Mouse (Mus musculus): Measurements from ENCODE around the gene Ormdl1. TPM values are rescaled to one million over a fixed set of nuclear protein-coding genes. Genes with fewer than 3 reads are reported as not detected.

Ormdl1 gene
- total and polyA plus RNA-seq, 2 experiments from 2014 or later, result 16.8 TPM

GRCm38 (mm10) chr1:53300506-53300905 is 3.6 kb downstream of the Ormdl1 start:
- ATAC-seq (ENCODE audit: insufficient read depth, low read depth), result no peak
- DNase-seq (ENCODE audit: low spot score), result no peak
- Histone ChIP-seq H3K9ac (replicated peaks; ENCODE audit: low read depth, low read length) (no peak overlapping the region), H3K9me3 (replicated peaks; ENCODE audit: control insufficient read depth, low read length) (no peaks in the 10 kb centered on the region), H3K27ac (ENCODE audit: low read depth) (no peak overlapping the region), H3K4me1 (ENCODE audit: control insufficient read depth, insufficient read depth) (no peaks in the 10 kb centered on the region), H3K4me3 (ENCODE audit: low read depth, low read length) (no peak overlapping the region), H3K4me2 (ENCODE audit: low read depth, low read length) (no peak overlapping the region), H3K27me3 (ENCODE audit: control insufficient read depth, insufficient read depth, low read length) (no peaks in the 10 kb centered on the region), H3K36me3 (replicated peaks; ENCODE audit: control insufficient read depth, insufficient read depth, low read length) (no peaks in the 10 kb centered on the region)
- 75% methylated on average over 4 of the region's 4 CpGs for WGBS
- TF ChIP-seq EP300 (IDR thresholded peaks at IDR 0.05; ENCODE audit: low read depth), result no peak
- TF ChIP-seq CTCF (IDR thresholded peaks at IDR 0.05; ENCODE audit: low read depth), result no peak

DNA sequence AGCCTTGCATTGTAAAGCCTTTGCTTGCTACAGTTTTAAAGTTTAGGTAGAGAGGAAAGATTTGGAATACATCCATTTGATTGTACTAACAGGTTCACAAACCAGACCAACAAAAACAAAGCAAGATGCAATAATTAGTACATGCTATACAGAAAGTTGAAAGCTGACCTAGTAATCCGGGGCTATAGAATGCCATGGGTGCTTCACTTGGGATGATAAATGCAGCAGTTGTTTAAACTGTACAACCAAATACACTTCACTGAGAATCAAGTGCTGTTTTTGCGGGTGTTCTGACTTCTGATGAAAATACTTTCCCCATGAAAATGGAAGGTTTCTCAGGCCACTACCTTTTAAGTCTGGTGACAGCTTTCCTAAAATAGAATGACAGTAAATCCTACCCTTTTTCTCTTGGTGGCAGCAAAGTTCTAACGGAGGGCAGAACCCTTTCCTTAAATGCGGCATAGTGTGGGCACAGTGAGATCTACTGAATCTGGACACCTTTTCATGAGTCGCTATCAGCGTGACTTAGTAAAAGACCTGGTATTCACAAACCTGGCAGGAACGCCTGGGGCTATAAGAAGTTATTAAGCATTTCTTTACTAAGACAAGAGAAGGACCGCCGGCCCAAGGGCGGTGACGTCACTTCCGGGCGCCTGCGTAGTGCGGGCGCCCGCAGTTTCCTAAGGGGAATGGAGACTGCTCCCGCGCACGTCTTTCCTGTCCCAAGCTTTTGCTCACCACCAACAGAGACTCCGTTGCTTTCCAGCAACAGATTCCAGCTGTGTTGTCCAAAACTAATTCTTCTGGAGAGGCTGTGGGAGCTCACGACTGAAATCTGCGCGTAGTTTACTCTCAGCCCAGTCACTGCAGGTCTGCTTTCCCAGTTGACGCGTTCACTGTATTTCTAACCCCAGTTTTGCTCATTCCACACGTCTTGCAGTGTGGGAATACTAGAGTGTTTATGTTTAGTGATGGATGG is 16.4 kb downstream of the Ormdl1 start, which contains the start of gene Osgepl1:
Gene Osgepl1 (plus strand): TSS at position 636 of the 979 bp plus-strand sequence.
- peak within 1 kb of the TSS; percentile 88 for H3K9ac ChIP-seq (replicated peaks; ENCODE audit: low read depth, low read length)
- TF ChIP-seq EP300 (IDR thresholded peaks at IDR 0.05; ENCODE audit: low read depth) (no peak), CTCF (IDR thresholded peaks at IDR 0.05; ENCODE audit: low read depth) (peak; percentile 33)
- H3K9me3 ChIP-seq (replicated peaks; ENCODE audit: control insufficient read depth, low read length), result no peaks in the 10 kb centered on the region
- H3K27ac ChIP-seq (ENCODE audit: low read depth), result peak within 1 kb of the TSS; percentile 93
- H3K4me1 ChIP-seq (ENCODE audit: control insufficient read depth, insufficient read depth), result no peaks in the 10 kb centered on the region; the same call in 1 of the 2 replicates
- ATAC-seq (ENCODE audit: insufficient read depth, low read depth), result peak; percentile 94
- H3K4me2 ChIP-seq (ENCODE audit: low read depth, low read length), result peak within 1 kb of the TSS; percentile 83
- 2% methylated on average over 27 of the region's 27 CpGs for WGBS
- DNase-seq (ENCODE audit: low spot score), result peak; percentile 83
- no peaks in the 10 kb centered on the region for H3K27me3 ChIP-seq (ENCODE audit: control insufficient read depth, insufficient read depth, low read length)
- H3K4me3 ChIP-seq (ENCODE audit: low read depth, low read length), result peak within 1 kb of the TSS; percentile 86
- 0 out of 2 replicates have a peak, but pooled peaks cover 4% of the 10 kb centered on the region for H3K36me3 ChIP-seq (replicated peaks; ENCODE audit: control insufficient read depth, insufficient read depth, low read length)

GRCm38 (mm10) chr1:53321662-53322344 is 24.9 kb downstream of the Ormdl1 start:
- H3K27me3 ChIP-seq (ENCODE audit: control insufficient read depth, insufficient read depth, low read length), result no peaks in the 10 kb centered on the region
- ATAC-seq (ENCODE audit: insufficient read depth, low read depth) (no peak), DNase-seq (ENCODE audit: low spot score) (no peak)
- H3K36me3 ChIP-seq (replicated peaks; ENCODE audit: control insufficient read depth, insufficient read depth, low read length), result peaks cover 24% of the 10 kb centered on the region
- 96% methylated on average over 4 of the region's 4 CpGs for WGBS
- no peak for TF ChIP-seq EP300 (IDR thresholded peaks at IDR 0.05; ENCODE audit: low read depth)
- no peak for TF ChIP-seq CTCF (IDR thresholded peaks at IDR 0.05; ENCODE audit: low read depth)
- H3K4me1 ChIP-seq (ENCODE audit: control insufficient read depth, insufficient read depth), result no peaks in the 10 kb centered on the region; the same call in 1 of the 2 replicates
- H3K4me3 ChIP-seq (ENCODE audit: low read depth, low read length), result no peak overlapping the region
- H3K27ac ChIP-seq (ENCODE audit: low read depth), result no peak overlapping the region
- no peak overlapping the region for H3K4me2 ChIP-seq (ENCODE audit: low read depth, low read length)
- H3K9me3 ChIP-seq (replicated peaks; ENCODE audit: control insufficient read depth, low read length), result no peaks in the 10 kb centered on the region
- no peak overlapping the region for H3K9ac ChIP-seq (replicated peaks; ENCODE audit: low read depth, low read length)

DNA sequence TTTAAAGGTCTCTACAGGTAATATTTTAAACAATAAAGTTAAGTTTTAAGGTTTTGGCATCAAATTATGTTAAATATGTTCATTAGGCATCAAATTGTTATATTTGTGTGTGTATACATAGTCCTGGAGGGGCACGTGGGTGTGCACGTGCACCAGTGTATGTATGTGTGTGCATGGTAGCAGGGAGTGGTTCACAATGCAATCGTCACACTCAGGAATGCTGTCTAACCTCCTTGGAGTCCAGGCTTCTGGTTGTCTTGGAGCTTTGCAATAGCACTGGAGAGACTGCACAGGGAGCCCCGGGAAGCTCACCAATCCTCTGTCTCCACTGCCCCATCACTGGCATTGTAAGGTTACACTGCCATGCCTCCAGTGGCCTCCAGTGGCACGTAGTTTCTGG is 26.4 kb downstream of the Ormdl1 start:
- Histone ChIP-seq H3K4me1 (ENCODE audit: control insufficient read depth, insufficient read depth) (no peaks in the 10 kb centered on the region), H3K9ac (replicated peaks; ENCODE audit: low read depth, low read length) (no peak overlapping the region), H3K27me3 (ENCODE audit: control insufficient read depth, insufficient read depth, low read length) (no peaks in the 10 kb centered on the region), H3K9me3 (replicated peaks; ENCODE audit: control insufficient read depth, low read length) (no peaks in the 10 kb centered on the region), H3K4me2 (ENCODE audit: low read depth, low read length) (no peak overlapping the region), H3K36me3 (replicated peaks; ENCODE audit: control insufficient read depth, insufficient read depth, low read length) (peaks cover 20% of the 10 kb centered on the region), H3K4me3 (ENCODE audit: low read depth, low read length) (no peak overlapping the region), H3K27ac (ENCODE audit: low read depth) (no peak overlapping the region)
- TF ChIP-seq EP300 (IDR thresholded peaks at IDR 0.05; ENCODE audit: low read depth), result no peak
- ATAC-seq (ENCODE audit: insufficient read depth, low read depth) (no peak), DNase-seq (ENCODE audit: low spot score) (no peak)
- 87% methylated on average over 5 of the region's 5 CpGs for WGBS

DNA sequence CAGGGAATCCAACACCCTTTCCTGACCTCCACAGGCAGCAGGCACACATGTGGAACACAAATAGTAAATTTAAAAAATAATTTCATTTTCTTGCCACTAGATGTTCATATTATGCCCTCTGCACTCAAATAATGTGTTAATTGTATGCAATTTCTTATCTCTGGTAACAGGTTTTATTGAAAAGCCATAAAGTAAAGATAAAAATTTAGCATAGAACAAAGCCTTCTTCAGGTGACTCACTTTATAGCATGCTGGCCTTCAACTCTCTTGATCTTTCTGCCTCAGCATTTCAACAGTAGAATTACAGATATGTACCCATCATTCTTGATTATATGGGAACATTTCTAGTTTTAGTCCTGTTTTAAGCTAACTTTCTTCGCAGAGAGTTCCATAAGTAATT is 27.4 kb downstream of the Ormdl1 start:
- H3K9ac ChIP-seq (replicated peaks; ENCODE audit: low read depth, low read length), result no peak overlapping the region
- DNase-seq (ENCODE audit: low spot score) (no peak), ATAC-seq (ENCODE audit: insufficient read depth, low read depth) (no peak)
- no peaks in the 10 kb centered on the region for H3K9me3 ChIP-seq (replicated peaks; ENCODE audit: control insufficient read depth, low read length)
- H3K27me3 ChIP-seq (ENCODE audit: control insufficient read depth, insufficient read depth, low read length), result no peaks in the 10 kb centered on the region
- H3K36me3 ChIP-seq (replicated peaks; ENCODE audit: control insufficient read depth, insufficient read depth, low read length), result peaks cover 14% of the 10 kb centered on the region
- no peak overlapping the region for H3K4me3 ChIP-seq (ENCODE audit: low read depth, low read length)
- TF ChIP-seq CTCF (IDR thresholded peaks at IDR 0.05; ENCODE audit: low read depth) (no peak), EP300 (IDR thresholded peaks at IDR 0.05; ENCODE audit: low read depth) (no peak)
- no peak overlapping the region for H3K4me2 ChIP-seq (ENCODE audit: low read depth, low read length)
- no peaks in the 10 kb centered on the region for H3K4me1 ChIP-seq (ENCODE audit: control insufficient read depth, insufficient read depth)
- H3K27ac ChIP-seq (ENCODE audit: low read depth), result no peak overlapping the region
- WGBS, result 88% methylated on average over 1 of the region's 1 CpGs

Data from heart, postnatal 0 days (tissue).